Mouse (Mus musculus) heart, postnatal 0 days (tissue): ENCODE measurements at regions not wholly inside any gene's neighbourhood (a gene's known extent, or its start where the extent isn't known, plus 50 kb on each side); places are given as distances from the start of the nearest gene placed in this dataset.

Experiments used
- CTCF ChIP-seq: IDR thresholded peaks from 2 replicates; pipeline ENCODE4 v1.5.1; 2016; ENCODE audit warnings: antibody characterized with exemption, control low read depth, low read depth
- EP300 ChIP-seq: IDR thresholded peaks from 2 replicates; pipeline ENCODE4 v1.6.1; 2016; ENCODE audit warnings: antibody characterized with exemption, low read depth

- TF ChIP-seq CTCF (no peak), EP300 (no peak)
Observed at GRCm38 (mm10) chr1:55852354-55852753, 446.6 kb downstream of the Plcl1 start.
